Mouse (Mus musculus) liver, adult 2 months (tissue): Measurements from ENCODE around the gene Mrap.

Source experiments
- CTCF ChIP-seq: fragments of 200-500 bp; IDR thresholded peaks from 2 replicates; pipeline ENCODE4 v1.5.1; 2011; ENCODE audit warnings: low read depth, low read length, control low read depth
- POLR2A ChIP-seq: fragments of 200-500 bp; IDR thresholded peaks from 2 replicates; pipeline ENCODE4 v1.6.1; 2011; ENCODE audit warnings: low read length, control low read depth; ENCODE audit not compliant: insufficient read depth; ENCODE audit errors: extremely low read depth

- TF ChIP-seq CTCF (no peak), POLR2A (no peak)
Measured at GRCm38 (mm10) chr16:90766919-90767454, 29.0 kb downstream of the Mrap start.
